In genomic region chr15:103280817-103281464, GRCm38 (mm10) we compare ENCODE assay signal across 9 mouse cellular contexts. TPM values are rescaled to one million over a fixed set of nuclear protein-coding genes. Genes with fewer than 3 reads are reported as not detected.
DNase-seq lines count a peak whose midpoint lies in the region; ATAC-seq and TF ChIP-seq lines count a peak whose summit lies in the region.
"Had no signal": no experiment of that assay in that cellular context is flagged by ENCODE, and none has a peak within 500 bp of the region (broad histone marks: within the 10 kb centered on the region; RNA-seq: fewer than 3 reads in every experiment).

No protein-coding gene starts in this region.

- H3K36me3 ChIP-seq in splenic B cell, adult 2 months (ENCODE audit: control insufficient read depth, insufficient read depth, low read length, poor library complexity, severe bottlenecking), result no peaks in the 10 kb centered on the region

- ATAC-seq in common myeloid progenitor, adult 5-6 weeks (replicated peaks; ENCODE audit: low read depth, poor library complexity, severe bottlenecking), result peak; percentile 85

- H3K27me3 ChIP-seq in splenic B cell, adult 2 months (ENCODE audit: control insufficient read depth, insufficient read depth, low read length, poor library complexity, severe bottlenecking), result no peaks in the 10 kb centered on the region
- H3K27me3 ChIP-seq: limb, embryonic 15.5 days had no signal

- peak; percentile 65 for TF ChIP-seq CTCF in gastrocnemius, adult 2 months (IDR thresholded peaks at IDR 0.05)

- H3K27ac ChIP-seq in gastrocnemius, adult 2 months, result no peak overlapping the region
- H3K27ac ChIP-seq: limb, embryonic 15.5 days had no signal

- H3K4me3 ChIP-seq in gastrocnemius, adult 2 months, result no peak overlapping the region
- H3K4me3 ChIP-seq: limb, embryonic 15.5 days had no signal

- no peak for DNase-seq in gastrocnemius, adult 2 months
- no peak for DNase-seq in gastrocnemius, adult 18-20 months (ENCODE audit: low spot score)
- peak; percentile 39 to 44 for DNase-seq in B cell, adult 2 months
- peak; percentile 81 for DNase-seq in liver
- peak; percentile 72 for DNase-seq in splenic B cell, adult 2 months (ENCODE audit: low read depth, low spot score)
- DNase-seq in cerebellum, postnatal 4 days (ENCODE audit: low spot score in 2 of 2), result no peak
- DNase-seq in right cerebral cortex, postnatal 25 days, result no peak

- intact Hi-C loops in gastrocnemius, adult 2 months (cut with DNase I), result loop anchor here (2.0 kb wide), 1 partner anchor 30 kb away; no protein-coding TSS in a partner anchor

RNA-seq across cellular contexts. Expression of gene Copz1, which starts 8.4 kb away (rescaled TPM):
- total RNA-seq in gastrocnemius, adult 2 months (2021), result 10 to 100 TPM; 38.5 to 41.4 TPM
- 10 to 100 TPM; 35.8 to 37.3 TPM for total RNA-seq in gastrocnemius, adult 18-20 months (2021)
- 53.8 and 55.5 TPM in 2 replicates for total RNA-seq in common myeloid progenitor, adult 5-6 weeks (2017)

RNA-seq across cellular contexts. Expression of gene Nfe2, which starts 22.7 kb away (rescaled TPM):
- not detected for total RNA-seq in gastrocnemius, adult 2 months (2021)
- not detected for total RNA-seq in gastrocnemius, adult 18-20 months (2021)
- total RNA-seq in common myeloid progenitor, adult 5-6 weeks (2017), result 121 and 135 TPM in 2 replicates

RNA-seq across cellular contexts. Expression of gene Gpr84, which starts 29.5 kb away (rescaled TPM):
- not detected for total RNA-seq in gastrocnemius, adult 2 months (2021)
- total RNA-seq in gastrocnemius, adult 18-20 months (2021), result not detected
- not detected in 2 replicates for total RNA-seq in common myeloid progenitor, adult 5-6 weeks (2017)

RNA-seq across cellular contexts. Expression of gene Hnrnpa1, which starts 40.7 kb away (rescaled TPM):
- total RNA-seq in gastrocnemius, adult 2 months (2021), result 10 to 100 TPM; 93.9 to 98.7 TPM
- 10 to 100 TPM; 77.2 to 94.8 TPM for total RNA-seq in gastrocnemius, adult 18-20 months (2021)
- total RNA-seq in common myeloid progenitor, adult 5-6 weeks (2017), result 1,831 and 1,833 TPM in 2 replicates

RNA-seq across cellular contexts. Expression of gene Cbx5, which starts 41.3 kb away (rescaled TPM):
- total RNA-seq in gastrocnemius, adult 2 months (2021), result 10 to 100 TPM; 24.4 to 36.6 TPM
- 10 to 100 TPM; 25.4 to 35.6 TPM for total RNA-seq in gastrocnemius, adult 18-20 months (2021)
- total RNA-seq in common myeloid progenitor, adult 5-6 weeks (2017), result 248 and 261 TPM in 2 replicates

Comparison
In these comparisons a context has a peak if more than half of its experiments do, and no peak if none do; other contexts are left out.
1. DNase-seq: peak in B cell, adult 2 months (2 of 2), liver (single experiment) and splenic B cell, adult 2 months (single experiment); none in gastrocnemius, adult 2 months (single experiment), gastrocnemius, adult 18-20 months (single experiment), cerebellum, postnatal 4 days (0 of 2) and right cerebral cortex, postnatal 25 days (single experiment).
2. RNA of gene Nfe2, which starts 22.7 kb away (total RNA-seq): 121 to 135 TPM in common myeloid progenitor, adult 5-6 weeks; not detected in gastrocnemius, adult 2 months and not detected in gastrocnemius, adult 18-20 months; every median in the first group is over 100 times any median in the second.